Mouse (Mus musculus) limb, embryonic 12.5 days (tissue): ENCODE measurements around the gene Gdf11. TPM values are rescaled to one million over a fixed set of nuclear protein-coding genes. Genes with fewer than 3 reads are reported as not detected.

Experiments
- ATAC-seq: fragments of 200-750 bp; cut with Nextera tagmentation; 2 replicates; pipeline ENCODE4 v1.8.0; 2017; ENCODE audit warnings: low read depth, moderate TSS enrichment; ENCODE audit not compliant: insufficient number of reproducible peaks, insufficient read depth, low FRiP score, low TSS enrichment
- H3K27ac ChIP-seq: fragments of 300-500 bp; sonication (generic); 2 replicates; pipeline ENCODE4 v1.5.1; 2016; ENCODE audit warnings: mild to moderate bottlenecking, moderate library complexity
- H3K27me3 ChIP-seq: fragments of 300-500 bp; sonication (generic); 2 replicates; pipeline ENCODE4 v1.6.1; 2016; ENCODE audit warnings: mild to moderate bottlenecking, moderate library complexity
- H3K36me3 ChIP-seq: fragments of 300-500 bp; sonication (generic); 2 replicates; pipeline ENCODE4 v1.6.1; 2016; ENCODE audit warnings: mild to moderate bottlenecking, moderate library complexity
- H3K4me1 ChIP-seq: fragments of 300-500 bp; sonication (generic); replicated peaks from 2 replicates; pipeline ENCODE4 v1.6.1; 2016
- H3K4me2 ChIP-seq: fragments of 300-500 bp; sonication (generic); 2 replicates; pipeline ENCODE4 v1.6.1; 2016; ENCODE audit warnings: mild to moderate bottlenecking, moderate library complexity
- H3K4me3 ChIP-seq: fragments of 300-500 bp; sonication (generic); replicated peaks from 2 replicates; pipeline ENCODE4 v1.5.1; 2016; ENCODE audit warnings: mild to moderate bottlenecking
- H3K9ac ChIP-seq: fragments of 300-500 bp; sonication (generic); replicated peaks from 2 replicates; pipeline ENCODE4 v1.6.1; 2016; ENCODE audit warnings: mild to moderate bottlenecking, moderate library complexity
- H3K9me3 ChIP-seq: fragments of 300-500 bp; sonication (generic); 2 replicates; pipeline ENCODE4 v1.6.1; 2016; ENCODE audit warnings: mild to moderate bottlenecking, moderate library complexity
- WGBS: fragments of 180-500 bp; shearing (Covaris S2); methylation state at CpG from one replicate; pipeline ENCODE4 v1.1.7; 2016; 5-methylcytosine and 5-hydroxymethylcytosine counted together
- polyA plus RNA-seq: library from polyadenylated mRNA; unstranded; fragments of >200 nt; fragmentation: Nextera tagmentation; extraction: Ambion mirVana; gene quantifications from 2 replicates; pipeline ENCODE4 v1.2.1, GENCODE M21; 2016

The Gdf11 gene
- polyA plus RNA-seq, 1 experiment from 2014 or later: 20.7 TPM

DNA sequence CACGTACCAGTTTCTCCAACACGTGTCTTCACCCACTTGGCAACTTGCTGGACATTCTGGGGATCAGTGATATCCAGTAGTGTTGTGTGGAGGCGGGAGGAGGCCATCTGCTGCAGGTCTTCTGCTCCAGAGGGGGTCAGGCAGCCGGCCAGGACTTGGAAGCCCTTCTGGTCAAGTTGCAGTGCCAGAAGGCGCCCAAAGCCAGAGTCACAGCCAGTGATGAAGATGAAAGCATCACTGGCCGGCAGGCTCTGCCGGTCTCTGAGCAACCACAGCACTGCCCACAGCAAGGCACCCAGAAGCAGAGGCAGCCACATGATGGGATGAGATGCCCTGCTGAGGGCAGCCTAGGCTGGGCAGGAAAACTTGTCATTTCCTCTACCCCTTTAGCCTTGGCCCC, 26.7 kb upstream of the Gdf11 start:
- WGBS: 74% methylated on average over 7 of the region's 7 CpGs
- Histone ChIP-seq H3K27me3 (no peaks in the 10 kb centered on the region), H3K4me1 (peaks cover 34% of the 10 kb centered on the region), H3K9ac (no peak overlapping the region), H3K9me3 (no peaks in the 10 kb centered on the region), H3K4me3 (no peak overlapping the region), H3K36me3 (peaks cover 58% of the 10 kb centered on the region), H3K4me2 (no peak overlapping the region), H3K27ac (no peak overlapping the region)
- ATAC-seq: no peak

DNA sequence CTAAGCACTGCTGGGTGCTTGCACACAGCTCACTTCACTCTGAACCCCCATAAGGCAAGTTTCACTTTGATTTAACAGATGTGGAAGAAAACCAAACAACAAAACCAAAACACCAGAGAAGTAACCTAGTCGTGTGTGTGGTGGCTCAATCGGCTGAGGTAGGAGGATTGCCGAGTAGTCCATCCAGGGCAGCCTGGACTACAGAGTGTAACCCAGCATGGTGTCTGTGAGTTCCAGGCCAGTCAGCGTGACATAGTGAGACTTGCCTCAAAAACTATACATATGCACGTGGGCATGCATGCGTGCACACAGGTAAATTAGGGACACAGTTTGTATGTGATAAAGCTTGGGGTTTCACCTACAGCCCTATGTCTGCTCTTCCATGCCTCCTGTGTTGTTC, 25.9 kb upstream of the Gdf11 start:
- Histone ChIP-seq H3K9ac (no peak overlapping the region), H3K4me1 (peaks cover 36% of the 10 kb centered on the region), H3K27ac (no peak overlapping the region), H3K4me3 (no peak overlapping the region), H3K27me3 (no peaks in the 10 kb centered on the region), H3K36me3 (peaks cover 60% of the 10 kb centered on the region), H3K4me2 (no peak overlapping the region), H3K9me3 (no peaks in the 10 kb centered on the region)
- WGBS: 89% methylated on average over 6 of the region's 6 CpGs
- ATAC-seq: no peak

DNA sequence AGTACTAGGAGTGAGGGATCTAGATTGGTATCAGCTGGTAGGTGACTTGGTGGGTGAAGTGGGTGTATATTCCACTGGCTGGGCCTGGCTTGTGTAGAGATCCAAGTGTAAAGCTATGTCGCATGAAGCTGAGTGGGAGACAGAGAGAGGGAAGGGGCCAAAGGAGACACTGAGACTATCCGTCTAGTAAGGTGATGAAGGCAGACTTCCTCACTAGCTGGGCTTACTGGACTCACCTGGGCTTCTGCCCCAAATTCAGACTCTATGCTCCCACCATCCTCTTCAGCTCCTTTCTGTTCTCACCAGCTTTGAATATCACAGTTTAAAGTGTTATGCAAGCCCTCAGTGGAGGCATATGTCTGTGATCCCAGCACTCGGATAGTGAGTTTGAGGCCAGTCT, 25.1 kb upstream of the Gdf11 start:
- peaks cover 35% of the 10 kb centered on the region for H3K4me1 ChIP-seq
- whole genome bisulfite sequencing: 89% methylated on average over 3 of the region's 3 CpGs
- H3K27ac ChIP-seq: no peak overlapping the region
- H3K9me3 ChIP-seq: no peaks in the 10 kb centered on the region
- H3K27me3 ChIP-seq: no peaks in the 10 kb centered on the region
- H3K4me3 ChIP-seq: no peak overlapping the region
- peaks cover 68% of the 10 kb centered on the region for H3K36me3 ChIP-seq
- H3K4me2 ChIP-seq: no peak overlapping the region
- no peak overlapping the region for H3K9ac ChIP-seq
- no peak for ATAC-seq

DNA sequence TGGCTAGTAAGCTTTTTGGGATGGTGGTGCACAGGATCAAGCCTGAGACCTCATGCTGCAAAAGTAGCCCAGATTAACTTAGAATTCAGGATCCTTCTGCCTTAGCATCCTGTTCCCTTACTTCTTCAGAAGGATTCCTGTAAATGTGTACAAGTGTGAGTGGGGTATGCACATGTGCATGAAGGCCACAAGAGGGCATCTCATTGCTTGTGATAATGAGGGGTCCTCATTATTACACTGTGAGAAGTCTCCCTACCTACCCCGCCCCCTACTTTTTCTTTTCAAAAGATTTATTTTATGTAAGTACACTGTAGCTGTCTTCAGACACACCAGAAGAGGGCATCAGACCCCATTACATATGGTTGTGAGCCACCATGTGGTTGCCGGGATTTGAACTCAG, 24.0 kb upstream of the Gdf11 start:
- Histone ChIP-seq H3K27ac (no peak overlapping the region), H3K4me2 (no peak overlapping the region), H3K9ac (no peak overlapping the region), H3K9me3 (no peaks in the 10 kb centered on the region), H3K27me3 (no peaks in the 10 kb centered on the region), H3K4me1 (peaks cover 34% of the 10 kb centered on the region), H3K4me3 (no peak overlapping the region), H3K36me3 (peaks cover 75% of the 10 kb centered on the region)
- WGBS: 90% methylated on average over 2 of the region's 2 CpGs
- ATAC-seq: no peak

DNA sequence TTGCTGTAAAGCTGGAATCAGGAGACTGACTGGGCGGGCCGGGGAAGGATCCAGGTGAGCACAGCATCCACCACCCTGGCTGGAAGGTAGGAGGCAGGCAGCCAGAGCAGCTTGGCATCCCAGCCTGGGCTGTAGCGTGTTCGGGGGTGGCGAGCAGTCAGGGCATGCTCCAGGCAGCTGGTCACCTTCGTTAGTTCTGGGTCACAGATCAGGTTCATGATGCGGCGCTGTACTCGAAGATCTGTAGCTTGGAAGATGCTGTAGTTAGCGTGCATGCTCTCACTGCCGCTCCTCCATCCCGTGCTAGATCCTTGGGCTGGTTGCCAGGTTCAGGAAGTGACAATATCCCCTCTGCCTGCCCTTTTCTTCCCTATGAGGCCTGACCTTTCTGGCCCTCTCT, 22.2 kb upstream of the Gdf11 start:
- H3K4me3 ChIP-seq: no peak overlapping the region
- no peak overlapping the region for H3K4me2 ChIP-seq
- peaks cover 33% of the 10 kb centered on the region for H3K4me1 ChIP-seq
- H3K36me3 ChIP-seq: peaks cover 70% of the 10 kb centered on the region
- no peak overlapping the region for H3K9ac ChIP-seq
- 91% methylated on average over 12 of the region's 12 CpGs for WGBS
- no peaks in the 10 kb centered on the region for H3K9me3 ChIP-seq
- H3K27ac ChIP-seq: no peak overlapping the region
- no peak for ATAC-seq
- H3K27me3 ChIP-seq: no peaks in the 10 kb centered on the region

DNA sequence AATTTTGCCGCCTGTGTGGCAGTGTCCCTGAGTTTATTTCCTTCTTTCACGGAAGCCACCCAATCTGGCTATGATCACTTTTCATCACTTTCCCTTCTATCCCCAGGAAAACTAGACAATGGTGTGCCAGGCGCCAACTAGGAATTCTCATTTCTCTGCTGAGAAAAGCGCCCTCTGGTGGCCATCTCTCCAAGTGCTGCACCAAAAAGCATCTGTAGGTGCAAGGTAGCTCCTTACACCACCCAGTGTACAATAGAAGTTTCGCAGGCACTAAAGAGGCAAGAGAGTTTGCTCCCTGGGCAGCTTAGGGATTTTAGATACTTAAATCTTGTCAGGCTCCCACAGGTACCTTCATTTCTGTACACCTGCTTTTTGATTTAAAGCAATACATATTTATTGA, 21.7 kb upstream of the Gdf11 start:
- no peaks in the 10 kb centered on the region for H3K27me3 ChIP-seq
- H3K36me3 ChIP-seq: peaks cover 66% of the 10 kb centered on the region
- no peak overlapping the region for H3K9ac ChIP-seq
- peaks cover 35% of the 10 kb centered on the region for H3K4me1 ChIP-seq
- no peaks in the 10 kb centered on the region for H3K9me3 ChIP-seq
- H3K4me2 ChIP-seq: no peak overlapping the region
- WGBS: 8% methylated on average over 5 of the region's 5 CpGs
- no peak overlapping the region for H3K4me3 ChIP-seq
- no peak for ATAC-seq
- peak overlapping the region; percentile 50; the same call in 1 of the 2 replicates for H3K27ac ChIP-seq

DNA sequence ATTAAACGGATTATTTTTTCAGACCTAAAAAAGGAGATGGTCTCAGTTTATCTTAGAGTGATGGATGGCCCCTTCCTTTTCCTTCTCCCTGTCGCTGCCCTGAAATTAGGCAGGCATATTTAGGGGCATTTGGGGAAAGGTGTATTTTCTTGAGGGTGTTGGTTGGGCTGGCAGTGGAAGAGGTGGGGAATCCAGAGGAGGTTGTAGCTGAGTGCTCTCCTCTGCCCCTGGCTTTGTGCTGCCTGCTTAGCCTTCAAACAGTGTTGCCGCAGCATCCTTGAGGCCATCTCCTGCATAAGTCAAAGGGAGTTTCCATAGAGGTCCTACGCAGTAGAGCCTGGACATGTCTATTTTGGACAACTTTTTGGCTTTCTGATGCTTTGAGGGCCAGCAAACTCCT, 21.3 kb upstream of the Gdf11 start:
- no peaks in the 10 kb centered on the region for H3K27me3 ChIP-seq
- H3K4me1 ChIP-seq: peaks cover 35% of the 10 kb centered on the region
- no peak overlapping the region for H3K4me2 ChIP-seq
- no peaks in the 10 kb centered on the region for H3K9me3 ChIP-seq
- H3K9ac ChIP-seq: no peak overlapping the region
- H3K4me3 ChIP-seq: 0 out of 2 replicates have a peak overlapping the region, but pooled peaks have one; percentile 3
- no peak for ATAC-seq
- 84% methylated on average over 4 of the region's 4 CpGs for WGBS
- peak overlapping the region; percentile 50; the same call in 1 of the 2 replicates for H3K27ac ChIP-seq
- peaks cover 61% of the 10 kb centered on the region for H3K36me3 ChIP-seq

DNA sequence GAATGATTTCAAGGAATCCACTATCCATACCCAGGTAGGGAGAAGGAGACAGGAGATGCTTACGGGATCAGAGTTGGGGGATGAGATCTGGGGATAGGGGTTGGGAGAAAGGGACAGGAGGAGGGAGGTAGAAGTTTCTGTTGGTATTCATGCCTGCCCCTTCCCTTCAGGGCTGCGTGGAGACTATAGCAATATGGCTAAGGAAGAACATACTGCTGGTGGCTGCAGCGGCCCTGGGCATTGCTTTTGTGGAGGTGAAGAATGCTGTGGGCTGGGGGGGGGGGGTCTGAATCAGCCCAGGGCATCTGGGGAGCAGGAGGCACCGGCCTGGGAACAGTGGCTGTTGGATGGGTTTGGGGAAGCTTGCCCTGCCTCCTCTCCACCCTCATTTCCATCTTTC, 20.8 kb upstream of the Gdf11 start:
- Histone ChIP-seq H3K9ac (peak overlapping the region; percentile 31; the same call in 1 of the 2 replicates), H3K4me1 (peaks cover 35% of the 10 kb centered on the region), H3K36me3 (peaks cover 56% of the 10 kb centered on the region), H3K4me2 (peak overlapping the region; percentile 78; the same call in 1 of the 2 replicates), H3K9me3 (no peaks in the 10 kb centered on the region), H3K27ac (0 out of 2 replicates have a peak overlapping the region, but pooled peaks have one; percentile 50), H3K4me3 (0 out of 2 replicates have a peak overlapping the region, but pooled peaks have one; percentile 3), H3K27me3 (no peaks in the 10 kb centered on the region)
- WGBS: 75% methylated on average over 4 of the region's 4 CpGs
- ATAC-seq: no peak

DNA sequence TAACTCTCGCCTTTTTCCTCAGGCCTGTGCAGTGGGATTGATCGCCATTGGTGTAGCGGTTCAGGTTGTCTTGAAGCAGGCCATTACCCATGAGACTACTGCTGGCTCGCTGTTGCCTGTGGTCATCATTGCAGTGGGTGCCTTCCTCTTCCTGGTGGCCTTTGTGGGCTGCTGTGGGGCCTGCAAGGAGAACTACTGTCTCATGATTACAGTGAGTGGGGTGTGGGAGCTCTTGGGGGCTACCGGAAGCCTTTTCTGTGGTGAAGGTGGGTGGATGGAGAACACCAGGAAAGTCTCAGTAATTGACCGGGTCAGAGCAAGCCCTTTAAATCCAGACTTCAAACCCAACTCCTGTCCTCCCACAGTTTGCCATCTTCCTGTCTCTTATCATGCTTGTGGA, 19.9 kb upstream of the Gdf11 start:
- peak overlapping the region; percentile 78 for H3K4me2 ChIP-seq
- peaks cover 48% of the 10 kb centered on the region for H3K36me3 ChIP-seq
- no peaks in the 10 kb centered on the region for H3K9me3 ChIP-seq
- peaks cover 35% of the 10 kb centered on the region for H3K4me1 ChIP-seq
- H3K9ac ChIP-seq: no peak overlapping the region
- peak overlapping the region; percentile 89 for H3K4me3 ChIP-seq
- no peak overlapping the region; the same call in 1 of the 2 replicates for H3K27ac ChIP-seq
- 92% methylated on average over 6 of the region's 6 CpGs for WGBS
- no peaks in the 10 kb centered on the region for H3K27me3 ChIP-seq
- ATAC-seq: no peak

DNA sequence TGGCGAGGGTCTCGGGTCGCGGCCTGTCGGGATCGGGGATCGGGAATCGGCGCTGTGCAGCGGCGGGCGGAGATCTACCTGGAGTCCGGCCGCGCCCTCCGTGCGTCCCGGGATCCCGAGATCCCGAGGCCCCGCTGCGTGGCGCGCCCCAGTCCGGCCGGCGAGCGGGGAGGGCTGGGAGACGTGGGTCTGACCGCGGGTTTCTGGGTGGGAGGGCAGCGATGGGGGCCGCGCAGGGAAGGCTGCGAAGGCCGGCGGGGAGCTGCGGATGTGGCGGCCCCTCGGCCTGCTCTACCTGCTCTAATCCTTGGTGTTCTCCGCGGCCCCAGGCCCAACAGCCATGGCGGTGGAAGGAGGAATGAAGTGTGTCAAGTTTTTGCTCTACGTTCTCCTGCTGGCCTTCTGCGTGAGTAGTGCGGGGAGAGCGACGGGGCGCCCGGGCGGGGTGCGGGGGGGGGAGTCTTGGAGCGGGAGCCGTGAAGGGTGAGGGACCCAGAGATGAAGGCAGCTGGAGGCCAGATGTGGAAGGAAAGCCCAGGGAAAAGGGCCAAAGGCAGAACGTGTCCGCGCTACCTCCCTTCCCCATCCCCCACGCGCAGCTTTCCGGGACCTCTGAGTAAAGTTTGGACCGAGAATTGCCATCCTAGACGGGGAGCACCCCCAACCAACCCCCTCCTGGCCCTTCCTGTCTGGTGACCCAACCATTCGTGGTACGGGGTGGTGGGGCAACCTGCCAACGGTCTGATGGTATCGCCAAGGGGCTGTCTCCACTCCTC, 18.7 kb upstream of the Gdf11 start:
- Histone ChIP-seq H3K36me3 (peaks cover 37% of the 10 kb centered on the region), H3K9me3 (no peaks in the 10 kb centered on the region), H3K9ac (peak overlapping the region; percentile 95), H3K4me2 (peak overlapping the region; percentile 78), H3K27ac (peak overlapping the region; percentile 96), H3K27me3 (no peaks in the 10 kb centered on the region), H3K4me3 (peak overlapping the region; percentile 89), H3K4me1 (peaks cover 35% of the 10 kb centered on the region)
- no peak for ATAC-seq
- WGBS: under 1% methylated on average over 66 of the region's 66 CpGs

DNA sequence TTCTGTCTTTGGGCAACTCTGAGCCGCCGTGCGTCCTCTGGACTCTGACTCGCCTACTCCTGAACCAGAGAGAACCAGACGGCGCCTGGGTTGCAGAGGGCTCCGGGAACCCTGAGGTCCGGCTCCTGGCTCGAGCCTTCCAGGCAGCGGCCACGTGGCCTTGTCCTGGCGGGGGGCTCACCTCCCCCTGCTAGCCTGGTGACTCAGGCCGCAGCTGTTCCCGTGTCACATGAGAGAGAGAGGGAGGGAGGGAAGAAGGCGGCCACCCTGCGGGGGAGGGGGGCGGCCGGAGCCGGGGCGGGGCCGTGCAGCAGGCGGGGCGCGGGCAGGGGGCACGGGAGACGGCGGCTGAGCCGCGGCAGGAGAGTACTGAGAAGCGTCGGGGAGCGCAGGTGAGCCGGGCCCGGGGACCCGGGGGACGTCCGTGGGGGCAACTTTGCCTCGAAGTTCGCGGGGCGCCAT, 18.1 kb upstream of the Gdf11 start:
- H3K9ac ChIP-seq: peak overlapping the region; percentile 95
- H3K4me2 ChIP-seq: peak overlapping the region; percentile 78
- no peaks in the 10 kb centered on the region for H3K9me3 ChIP-seq
- peaks cover 35% of the 10 kb centered on the region for H3K4me1 ChIP-seq
- peak; percentile 74 for ATAC-seq
- peak overlapping the region; percentile 89 for H3K4me3 ChIP-seq
- no peaks in the 10 kb centered on the region for H3K27me3 ChIP-seq
- H3K27ac ChIP-seq: peak overlapping the region; percentile 96
- WGBS: 2% methylated on average over 38 of the region's 41 CpGs
- H3K36me3 ChIP-seq: peaks cover 30% of the 10 kb centered on the region
